Mouse (Mus musculus): ENCODE data around the gene Gpr158. TPM values are rescaled to one million over a fixed set of nuclear protein-coding genes. Genes with fewer than 3 reads are reported as not detected.

Gpr158 gene
- total RNA-seq, 1 experiment from 2014 or later = not detected

- no peak for ATAC-seq (replicated peaks in 1 of 2; ENCODE audit: insufficient read depth in 1 of 2, low FRiP score in 2 of 2, low TSS enrichment in 1 of 2, low read depth in 1 of 2, poor library complexity in 2 of 2, severe bottlenecking in 2 of 2)
Measured at GRCm38 (mm10) chr2:21864061-21864460, 496.7 kb downstream of the Gpr158 start.

Other genes starting within 250 kb of the Gpr158 start
- gene Enkur, start 162.2 kb upstream of the Gpr158 start, total RNA-seq (2017) = 5.4 and 7.9 TPM in 2 replicates
- gene Thnsl1, start 161.8 kb upstream of the Gpr158 start, total RNA-seq (2017) = 10.1 and 12.6 TPM in 2 replicates